Mouse (Mus musculus) ES-E14 (cell line): ENCODE results near the gene Pgls. TPM values are rescaled to one million over a fixed set of nuclear protein-coding genes. Genes with fewer than 3 reads are reported as not detected.
A peak's percentile ranks its signal among the peaks of the same experiment; 100 is the strongest.

Experiments
- DNase-seq: peaks from one replicate; pipeline ENCODE4 v3.0.0-alpha.2; 2013; ENCODE audit warnings: low read depth, low spot score
- H3K27ac ChIP-seq: 2 replicates; pipeline ENCODE4 v1.5.1; 2012; ENCODE audit warnings: low read depth, mild to moderate bottlenecking, low read length, moderate library complexity, mixed read lengths; ENCODE audit not compliant: poor library complexity, insufficient read depth, severe bottlenecking
- H3K36me3 ChIP-seq: 2 replicates; pipeline ENCODE4 v1.6.1; 2012; ENCODE audit warnings: mild to moderate bottlenecking, low read length, moderate library complexity, mixed read lengths; ENCODE audit not compliant: control insufficient read depth, poor library complexity, insufficient read depth, severe bottlenecking
- H3K4me1 ChIP-seq, 2 experiments: fragments of 150-350 bp in 1 of 2; sonication (generic) in 1 of 2; 2 replicates each; pipeline ENCODE4 v1.6.1; 2012; ENCODE audit warnings: low read length in 2 of 2, mild to moderate bottlenecking in 1 of 2, mixed read lengths in 1 of 2; ENCODE audit not compliant: control insufficient read depth in 2 of 2, insufficient read depth in 2 of 2, poor library complexity in 1 of 2
- H3K4me3 ChIP-seq, 2 experiments: fragments of 150-350 bp in 1 of 2; sonication (generic) in 1 of 2; 2 replicates each; pipeline ENCODE4 v1.5.1; 2012; ENCODE audit warnings: low read length in 2 of 2, low read depth in 1 of 2, mild to moderate bottlenecking in 1 of 2, mixed read lengths in 1 of 2; ENCODE audit not compliant: insufficient read depth in 1 of 2, poor library complexity in 1 of 2, severe bottlenecking in 1 of 2
- H3K9ac ChIP-seq: 2 replicates; pipeline ENCODE4 v1.6.1; 2012; ENCODE audit warnings: low read depth, mild to moderate bottlenecking, low read length, mixed read lengths; ENCODE audit not compliant: poor library complexity, insufficient read depth, severe bottlenecking
- H3K9me3 ChIP-seq: fragments of 150-350 bp; sonication (generic); 2 replicates; pipeline ENCODE4 v1.6.1; 2012; ENCODE audit warnings: low read depth, mild to moderate bottlenecking, low read length; ENCODE audit not compliant: control insufficient read depth, insufficient read depth
- CHD2 ChIP-seq: IDR thresholded peaks from 2 replicates; pipeline ENCODE4 v1.6.1; 2014; ENCODE audit warnings: mild to moderate bottlenecking, low read depth, low read length, inconsistent platforms
- HCFC1 ChIP-seq: IDR thresholded peaks from 2 replicates; pipeline ENCODE4 v1.6.1; 2012; ENCODE audit warnings: low read length, inconsistent platforms, borderline replicate concordance; ENCODE audit not compliant: insufficient read depth
- MAFK ChIP-seq: IDR thresholded peaks from 2 replicates; pipeline ENCODE4 v1.6.1; 2014; ENCODE audit warnings: mild to moderate bottlenecking, low read depth, low read length, inconsistent platforms; ENCODE audit not compliant: insufficient read depth
- ZC3H11A ChIP-seq: IDR thresholded peaks from 2 replicates; pipeline ENCODE4 v1.6.1; 2012; ENCODE audit warnings: low read depth, mild to moderate bottlenecking, inconsistent platforms, low read length, borderline replicate concordance
- ZNF384 ChIP-seq: IDR thresholded peaks from 2 replicates; pipeline ENCODE4 v1.6.1; 2012; ENCODE audit warnings: low read depth, low read length, inconsistent platforms
- in situ Hi-C, 2 experiments: fragments of 600-800 bp; cut with MboI; formaldehyde crosslinking; loops; one replicate each; pipeline ENCODE4 v1.15.1; 2025; ENCODE audit warnings: low sequenced_read_pairs in 2 of 2, inconsistent platforms in 1 of 2; ENCODE audit not compliant: unreplicated experiment in 2 of 2
- total RNA-seq: library from RNA; depleted of rRNA; stranded (reverse); fragments of 300-350 nt; gene quantifications from 2 replicates; pipeline ENCODE4 v1.2.3, GENCODE M21; 2012

Pgls gene
- total RNA-seq, 1 experiment, result 95.6 TPM

DNA sequence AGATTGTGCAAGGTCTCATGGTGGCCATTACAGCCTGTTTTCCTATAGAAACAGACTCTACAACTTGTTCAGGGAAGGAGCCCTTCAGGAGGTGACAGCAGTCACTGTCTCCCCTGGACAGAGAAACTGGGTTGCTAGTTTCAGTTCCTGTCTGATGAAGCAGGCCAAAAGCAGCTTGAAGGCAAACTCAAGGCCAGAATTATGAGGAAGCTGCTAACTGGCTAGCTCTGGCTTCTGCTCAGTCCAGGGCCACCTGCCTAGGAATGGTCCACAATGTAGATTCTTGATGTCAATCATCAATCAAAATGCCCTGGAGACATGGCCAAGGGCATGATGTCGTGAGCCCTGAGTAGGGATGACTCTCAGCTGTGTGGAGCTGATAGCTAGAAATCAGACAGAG is 33.1 kb downstream of the Pgls start:
- Histone ChIP-seq H3K9me3 (peaks cover 4% of the 10 kb centered on the region; the same call in 1 of the 2 replicates), H3K27ac (no peak overlapping the region), H3K4me1 (peaks cover 0 to 18% of the 10 kb centered on the region in 2 experiments; a peak in 3 of 4 replicates), H3K36me3 (peaks cover 48% of the 10 kb centered on the region), H3K9ac (no peak overlapping the region), H3K4me3 (no peak overlapping the region)
- TF ChIP-seq ZNF384, result no peak
- TF ChIP-seq MAFK, result no peak
- TF ChIP-seq HCFC1, result no peak
- TF ChIP-seq ZC3H11A, result no peak
- in situ Hi-C loops, result no loop called here
- no peak for DNase-seq

DNA sequence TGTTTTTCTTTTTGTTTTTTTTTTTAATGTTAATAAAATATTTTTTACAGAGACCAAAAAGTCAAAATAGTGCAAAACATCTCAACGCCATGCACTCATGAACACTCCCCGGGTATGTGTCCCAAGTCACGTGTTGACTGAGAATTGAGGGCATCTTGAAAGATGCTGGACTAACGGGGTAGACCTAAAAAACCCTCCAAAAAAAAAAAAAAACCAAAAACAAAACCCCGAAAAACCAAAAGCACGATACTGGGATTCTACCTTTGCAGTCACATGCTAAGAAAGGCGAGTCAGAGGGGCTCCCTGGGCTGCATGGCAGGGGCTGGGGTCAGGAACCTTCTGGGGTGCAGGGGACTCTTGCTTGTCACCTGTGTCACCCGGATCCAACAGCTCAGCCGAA is 34.8 kb downstream of the Pgls start:
- Histone ChIP-seq H3K9ac (no peak overlapping the region), H3K9me3 (peaks cover 4% of the 10 kb centered on the region; the same call in 1 of the 2 replicates), H3K4me3 (no peak overlapping the region), H3K36me3 (peaks cover 33% of the 10 kb centered on the region), H3K27ac (no peak overlapping the region), H3K4me1 (peaks cover 2 to 30% of the 10 kb centered on the region in 2 experiments; a peak in 3 of 4 replicates)
- TF ChIP-seq ZC3H11A (no peak), ZNF384 (no peak), CHD2 (no peak), MAFK (no peak), HCFC1 (no peak)
- DNase-seq, result no peak
- in situ Hi-C loops, result no loop called here

DNA sequence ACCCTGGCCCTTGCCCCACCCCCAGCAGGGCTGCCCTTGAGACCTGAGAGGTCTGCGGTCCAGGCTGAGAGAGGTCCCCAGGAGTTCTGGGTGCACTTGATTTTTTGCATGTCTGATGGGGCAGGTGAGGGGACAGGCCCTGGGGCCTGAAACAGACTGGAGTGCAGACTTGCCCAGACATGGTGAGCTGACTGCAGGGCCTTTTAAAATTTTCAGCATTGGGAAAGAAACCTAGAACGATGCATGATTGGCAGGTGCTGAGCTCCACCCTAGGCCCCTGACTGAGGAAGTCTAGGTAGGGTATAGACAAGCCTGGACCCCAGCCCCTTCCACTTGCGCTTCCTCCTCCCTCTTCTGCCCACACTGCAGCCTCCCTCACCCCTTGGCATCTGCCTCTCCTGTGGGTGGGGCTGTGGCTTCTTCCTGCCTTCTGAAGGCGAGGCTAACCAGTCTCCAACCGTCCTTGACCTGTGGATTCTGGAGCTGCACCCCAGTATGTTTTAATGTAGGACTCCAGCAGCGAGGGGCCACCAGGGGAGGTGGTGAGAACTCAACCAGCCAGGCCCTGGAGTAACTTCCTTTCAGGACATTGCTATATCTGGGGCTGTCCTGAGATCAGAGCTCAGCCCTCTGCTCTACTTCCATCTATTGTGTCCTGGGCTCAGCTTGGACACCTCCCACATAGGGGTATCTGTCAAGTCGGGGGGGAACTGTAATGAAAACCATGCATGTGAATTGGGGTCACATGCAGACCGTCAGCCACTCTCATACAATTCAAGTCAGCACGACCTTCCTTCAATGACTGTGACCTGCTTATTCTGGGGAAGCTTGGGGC is 35.5 kb downstream of the Pgls start:
- peaks cover 2 to 32% of the 10 kb centered on the region in 2 experiments; a peak in 3 of 4 replicates for H3K4me1 ChIP-seq
- H3K9ac ChIP-seq, result no peak overlapping the region
- DNase-seq, result no peak
- in situ Hi-C loops, result no loop called here
- H3K36me3 ChIP-seq, result peaks cover 25% of the 10 kb centered on the region
- H3K9me3 ChIP-seq, result peaks cover 2% of the 10 kb centered on the region; the same call in 1 of the 2 replicates
- H3K4me3 ChIP-seq, result no peak overlapping the region
- no peak for TF ChIP-seq ZNF384
- no peak for TF ChIP-seq HCFC1
- TF ChIP-seq CHD2, result no peak
- no peak for TF ChIP-seq MAFK
- no peak for TF ChIP-seq ZC3H11A
- H3K27ac ChIP-seq, result no peak overlapping the region

DNA sequence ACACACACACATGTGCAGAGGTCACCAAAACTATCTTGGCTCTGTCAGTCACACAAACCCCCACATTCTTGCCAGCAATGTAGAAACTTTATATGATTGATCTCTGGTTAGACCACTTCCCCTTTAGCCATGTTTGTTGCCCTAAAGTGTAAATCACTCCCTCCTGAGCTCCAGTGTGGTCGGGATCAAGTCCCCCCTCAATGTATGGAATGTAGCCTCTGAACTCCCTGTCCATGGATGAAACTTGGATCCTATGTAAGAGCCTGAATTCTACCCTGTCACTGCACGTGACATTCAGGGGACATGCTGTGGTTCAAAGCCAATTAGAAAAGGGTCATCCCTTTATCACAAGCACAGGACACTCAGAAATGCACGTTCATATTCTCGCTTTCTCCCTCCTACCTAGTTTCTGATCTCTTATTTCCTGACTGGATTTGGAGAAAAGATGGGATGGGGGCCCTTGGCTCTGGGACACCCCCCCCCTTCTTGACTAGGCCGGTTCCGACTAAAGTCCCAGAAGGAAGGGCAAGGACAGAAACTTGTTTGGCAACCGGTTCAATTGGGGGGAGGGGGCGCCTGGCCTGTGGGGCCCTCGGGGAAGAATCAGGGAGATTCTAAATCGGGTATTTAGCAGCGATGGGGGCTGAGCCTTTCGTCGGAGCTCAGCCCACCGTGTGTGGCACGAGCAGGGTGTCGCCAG is 36.6 kb downstream of the Pgls start:
- Histone ChIP-seq H3K4me3 (peak overlapping the region; percentile 60 to 82), H3K36me3 (peaks cover 15% of the 10 kb centered on the region), H3K27ac (no peak overlapping the region), H3K4me1 (peaks cover 2 to 38% of the 10 kb centered on the region in 2 experiments; a peak in 3 of 4 replicates), H3K9me3 (no peaks in the 10 kb centered on the region), H3K9ac (peak overlapping the region; percentile 53)
- in situ Hi-C loops, result no loop called here
- no peak for TF ChIP-seq CHD2
- no peak for TF ChIP-seq MAFK
- TF ChIP-seq ZNF384, result no peak
- no peak for TF ChIP-seq HCFC1
- TF ChIP-seq ZC3H11A, result no peak
- no peak for DNase-seq
